Mouse (Mus musculus): ENCODE results near the gene Togaram1.

Gene Togaram1

DNA sequence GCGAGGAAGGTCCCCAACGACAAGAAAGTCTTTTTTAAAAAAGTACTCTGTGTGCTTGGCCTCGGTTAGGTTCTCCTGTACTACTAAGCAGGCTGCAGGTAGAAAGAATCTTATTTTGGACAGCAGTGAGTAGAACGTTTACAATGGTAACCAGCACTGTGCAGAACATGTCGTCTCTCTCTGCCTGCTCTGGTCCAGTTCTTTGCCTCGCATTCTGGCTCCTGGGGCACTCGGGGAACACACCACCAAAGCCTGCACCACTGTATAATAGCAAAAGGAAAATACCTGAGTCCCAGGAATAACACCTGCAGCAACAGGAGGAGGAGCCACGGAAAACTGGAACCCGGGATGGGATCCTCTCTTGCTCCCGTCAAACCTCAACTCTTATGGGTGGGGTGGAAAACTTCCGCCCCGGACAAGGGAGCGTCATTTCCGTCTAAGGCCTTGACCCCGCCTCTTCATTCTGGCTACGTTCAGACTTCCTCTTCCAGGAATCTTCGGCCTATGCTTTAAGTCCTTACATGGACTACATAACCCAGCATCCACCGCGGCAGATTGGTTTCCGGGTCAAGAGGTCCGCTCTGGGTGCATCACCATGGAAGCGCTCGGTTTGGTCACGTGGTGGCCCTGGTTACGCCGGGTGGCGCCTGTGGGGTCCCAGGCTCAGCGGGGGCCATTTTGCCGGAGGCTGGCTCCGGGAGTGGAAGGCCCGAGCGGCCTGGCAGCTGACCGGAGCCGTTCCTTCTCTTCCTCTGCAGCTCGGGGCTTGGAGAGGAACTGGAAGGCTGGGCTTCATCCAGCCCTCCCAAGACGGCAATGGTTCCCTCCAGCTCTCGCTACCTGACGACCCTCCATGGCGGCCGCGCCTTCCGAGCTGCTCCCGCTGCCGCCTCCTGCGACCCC is at the start of gene Togaram1, which contains the start of gene Klhl28:
TSS of gene Togaram1 (plus strand) at position 681 of the 903 bp plus-strand sequence.
TSS of gene Klhl28 (minus strand) at position 411 of the 903 bp plus-strand sequence.
- DNase-seq (ENCODE audit: low spot score) = peak; percentile 97

DNA sequence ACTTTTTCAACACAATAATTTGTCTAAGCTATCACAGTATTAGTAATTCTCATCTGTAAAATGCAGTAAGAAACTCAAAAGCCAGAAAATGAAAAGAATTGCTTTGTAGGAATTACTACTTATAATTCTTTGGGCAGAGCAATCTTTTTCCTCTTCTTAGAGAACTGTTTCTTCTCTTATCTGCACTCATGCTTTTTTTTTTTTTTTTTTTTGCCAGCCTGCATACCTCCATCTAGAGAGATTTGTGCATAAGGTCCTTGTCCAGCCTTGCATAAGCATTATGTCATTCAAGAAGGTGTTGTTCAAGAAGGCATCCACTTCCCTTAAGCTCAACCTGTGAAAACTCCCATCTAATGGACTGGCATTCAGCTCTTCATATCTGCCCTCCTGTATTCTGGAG is 48.9 kb upstream of the Togaram1 start:
- DNase-seq (ENCODE audit: low spot score) = no peak

GRCm38 (mm10) chr12:64917578-64918471 is 47.8 kb upstream of the Togaram1 start, which contains the start of gene Gm527:
Gene Gm527 (plus strand): TSS chr12:64917906.
- DNase-seq (ENCODE audit: low spot score) = peak; percentile 94

DNA sequence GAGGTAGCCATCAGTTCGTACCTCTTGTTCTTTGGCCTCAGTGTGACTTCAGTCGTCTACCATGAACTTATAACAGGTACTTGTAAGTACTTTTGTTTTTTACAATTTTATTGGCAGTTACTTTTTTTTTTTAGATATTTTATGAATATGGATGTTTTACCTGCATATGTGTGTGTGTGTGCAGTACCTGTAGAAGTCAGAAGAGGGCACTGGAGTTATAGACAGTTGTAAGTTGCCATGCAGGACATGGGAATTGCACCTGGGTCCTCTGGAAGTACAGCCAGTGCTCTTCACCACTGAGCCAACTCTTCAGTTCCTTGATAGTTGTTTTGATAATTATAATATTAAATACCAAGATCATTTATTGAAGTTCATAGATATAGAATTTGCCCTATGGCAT is 28.1 kb upstream of the Togaram1 start:
- no peak for DNase-seq (ENCODE audit: low spot score)

DNA sequence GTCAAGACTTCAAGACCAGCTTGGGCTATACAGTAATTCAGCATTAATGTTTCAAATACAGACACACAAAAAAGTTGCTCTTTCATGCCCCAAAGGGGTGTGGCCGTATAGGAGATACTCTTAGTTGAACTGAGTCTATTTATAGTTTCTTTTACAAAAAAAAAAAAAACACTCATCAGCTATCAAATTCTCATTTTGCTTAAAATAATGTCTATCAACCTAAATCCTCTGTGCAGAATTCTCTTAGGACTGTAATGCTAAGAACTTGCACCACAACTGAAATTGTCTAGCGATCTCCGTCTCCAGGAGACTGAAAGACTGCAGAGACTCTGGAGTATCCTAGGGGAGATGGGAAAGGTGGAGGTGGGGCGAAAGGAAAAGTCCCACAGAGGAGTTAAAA is 1.0 kb upstream of the Togaram1 start:
- no peak for DNase-seq (ENCODE audit: low spot score)

- DNase-seq (ENCODE audit: low spot score) = peak; percentile 48
These were observed 562 bp downstream of the Togaram1 start for GRCm38 (mm10) chr12:64966101-64966631.

DNA sequence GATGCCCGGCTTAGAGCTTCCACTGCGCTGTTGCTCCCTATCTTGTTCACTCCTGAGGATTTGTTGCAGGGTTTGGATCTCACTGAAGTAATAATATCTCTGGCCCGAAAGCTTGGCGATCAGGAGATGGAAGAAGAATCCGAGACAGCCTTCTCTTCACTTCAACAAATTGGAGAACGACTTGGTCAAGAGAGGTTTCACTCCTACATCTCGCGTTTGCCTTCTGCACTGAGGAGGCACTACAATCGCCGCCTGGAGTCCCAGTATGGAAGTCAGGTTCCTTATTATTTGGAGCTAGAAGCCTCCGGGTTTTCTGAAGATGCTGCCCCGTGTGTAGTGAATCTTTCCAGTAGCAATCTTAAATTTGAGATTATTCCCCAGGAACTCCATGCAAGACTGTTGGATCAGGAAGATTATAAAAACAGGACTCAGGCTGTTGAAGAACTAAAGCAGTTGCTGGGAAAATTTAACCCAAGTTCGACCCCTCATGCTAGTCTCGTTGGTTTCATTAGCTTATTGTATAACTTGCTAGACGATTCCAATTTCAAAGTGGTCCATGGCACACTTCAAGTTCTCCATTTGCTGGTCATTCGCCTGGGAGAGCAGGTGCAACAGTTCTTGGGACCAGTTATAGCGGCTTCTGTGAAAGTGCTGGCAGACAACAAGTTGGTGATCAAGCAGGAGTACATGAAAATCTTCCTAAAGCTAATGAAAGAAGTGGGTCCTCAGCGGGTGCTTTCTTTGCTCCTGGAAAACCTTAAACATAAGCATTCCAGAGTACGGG is 1.2 kb downstream of the Togaram1 start:
- no peak for DNase-seq (ENCODE audit: low spot score)

GRCm38 (mm10) chr12:64967470-64967869 is 1.9 kb downstream of the Togaram1 start:
- no peak for DNase-seq (ENCODE audit: low spot score)

GRCm38 (mm10) chr12:64968067-64968466 is 2.5 kb downstream of the Togaram1 start:
- DNase-seq (ENCODE audit: low spot score) = no peak

- no peak for DNase-seq (ENCODE audit: low spot score)
These were observed 5.8 kb downstream of the Togaram1 start for GRCm38 (mm10) chr12:64971399-64971798.

DNA sequence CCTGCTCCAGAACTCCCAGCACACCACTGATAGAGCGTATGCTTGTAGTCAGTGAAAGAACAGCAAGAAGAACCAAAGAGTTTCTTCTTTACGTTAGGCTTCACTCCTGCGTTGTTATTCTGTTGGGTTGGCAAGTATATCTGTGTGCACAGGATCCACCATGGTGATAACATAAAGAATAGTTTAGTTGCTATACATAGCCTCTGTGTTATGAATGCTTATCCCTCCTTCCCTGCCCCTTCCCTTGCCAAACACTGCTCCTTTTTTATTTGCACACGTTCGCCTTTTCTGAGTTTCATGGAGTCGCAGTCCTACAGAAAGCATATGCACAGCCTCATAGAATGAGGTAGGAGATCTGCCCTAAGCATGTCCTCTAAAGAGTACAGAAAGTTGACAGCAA is 6.5 kb downstream of the Togaram1 start:
- DNase-seq (ENCODE audit: low spot score) = no peak

DNA sequence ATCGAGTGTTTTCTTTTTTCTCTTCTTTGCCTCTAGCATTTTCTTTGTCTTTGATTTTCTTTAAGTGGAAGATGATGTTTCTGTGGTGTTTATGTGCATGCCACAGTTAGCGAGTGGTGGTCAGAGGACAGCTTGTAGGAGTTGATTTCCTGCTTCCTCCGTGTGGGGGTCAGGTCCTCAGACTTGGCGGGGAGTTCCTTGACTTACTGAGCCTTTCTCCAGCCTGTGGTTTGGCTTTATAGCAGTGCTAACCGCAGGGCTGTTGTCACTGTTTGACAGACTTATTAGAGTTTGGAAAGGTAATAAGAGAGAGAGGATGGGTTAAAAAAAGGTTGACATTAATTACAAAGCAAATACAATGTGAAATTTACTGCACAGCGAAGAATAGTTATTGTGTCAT is 10.0 kb downstream of the Togaram1 start:
- DNase-seq (ENCODE audit: low spot score) = no peak

DNA sequence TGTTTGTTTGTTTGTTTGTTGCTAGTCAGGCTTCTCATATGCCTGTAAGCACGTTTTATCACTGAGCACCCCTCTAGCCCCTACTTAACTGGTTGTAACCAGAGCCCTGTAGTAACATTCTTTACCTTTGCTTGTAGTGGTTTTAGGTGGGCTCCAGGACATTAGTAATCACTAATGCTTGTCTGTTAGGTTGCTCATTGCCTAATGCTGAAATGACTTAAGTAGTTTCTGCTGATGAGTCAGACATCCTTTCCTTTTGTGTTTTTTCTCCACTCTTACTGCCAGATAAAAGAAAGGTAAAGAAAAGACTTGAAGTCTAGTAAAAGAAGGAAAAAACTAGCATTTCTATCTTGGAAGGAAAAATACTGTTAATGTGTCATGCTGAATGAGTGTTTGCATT is 10.6 kb downstream of the Togaram1 start:
- DNase-seq (ENCODE audit: low spot score) = no peak

DNA sequence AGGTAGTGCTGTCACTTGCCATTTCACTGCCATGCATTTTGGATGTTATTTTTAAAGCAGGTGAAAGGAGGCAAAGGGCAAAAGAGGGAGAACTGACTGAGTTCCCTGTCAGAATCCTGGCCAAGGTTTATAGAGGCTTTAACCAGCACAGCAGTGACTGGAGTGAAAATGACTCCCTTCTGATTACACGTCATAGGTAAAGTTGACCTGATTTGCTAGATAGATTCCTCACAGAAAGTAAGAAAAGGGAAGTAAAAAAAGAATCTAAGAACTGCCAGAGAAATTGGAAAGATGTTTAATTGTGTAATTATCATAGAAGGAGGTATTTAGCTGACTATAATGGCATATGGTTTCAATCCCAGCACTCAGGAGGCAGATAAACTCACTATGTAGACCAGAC is 11.9 kb downstream of the Togaram1 start:
- no peak for DNase-seq (ENCODE audit: low spot score)

GRCm38 (mm10) chr12:65007725-65008124 is 42.1 kb downstream of the Togaram1 start:
- DNase-seq (ENCODE audit: low spot score) = no peak

- no peak for DNase-seq (ENCODE audit: low spot score)
These were observed 57.2 kb downstream of the Togaram1 start for GRCm38 (mm10) chr12:65022842-65023241.

DNA sequence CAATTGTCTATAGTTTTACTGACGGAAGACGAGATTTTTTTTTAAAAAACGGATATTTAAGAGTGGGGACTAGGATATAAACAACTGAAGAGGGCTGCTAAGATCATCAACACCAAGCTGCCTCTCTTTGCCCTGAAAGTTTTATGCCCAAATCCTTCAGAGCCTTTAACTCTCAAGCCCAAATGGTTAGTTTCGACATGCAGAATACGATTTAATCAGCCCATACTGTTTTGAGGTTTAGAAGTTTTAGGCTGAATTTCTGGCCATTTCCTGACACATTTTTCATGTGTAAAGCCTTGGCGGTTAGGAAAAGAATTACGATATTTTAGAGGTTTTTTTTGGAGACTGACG is 70.2 kb downstream of the Togaram1 start:
- no peak for DNase-seq (ENCODE audit: low spot score)

DNA sequence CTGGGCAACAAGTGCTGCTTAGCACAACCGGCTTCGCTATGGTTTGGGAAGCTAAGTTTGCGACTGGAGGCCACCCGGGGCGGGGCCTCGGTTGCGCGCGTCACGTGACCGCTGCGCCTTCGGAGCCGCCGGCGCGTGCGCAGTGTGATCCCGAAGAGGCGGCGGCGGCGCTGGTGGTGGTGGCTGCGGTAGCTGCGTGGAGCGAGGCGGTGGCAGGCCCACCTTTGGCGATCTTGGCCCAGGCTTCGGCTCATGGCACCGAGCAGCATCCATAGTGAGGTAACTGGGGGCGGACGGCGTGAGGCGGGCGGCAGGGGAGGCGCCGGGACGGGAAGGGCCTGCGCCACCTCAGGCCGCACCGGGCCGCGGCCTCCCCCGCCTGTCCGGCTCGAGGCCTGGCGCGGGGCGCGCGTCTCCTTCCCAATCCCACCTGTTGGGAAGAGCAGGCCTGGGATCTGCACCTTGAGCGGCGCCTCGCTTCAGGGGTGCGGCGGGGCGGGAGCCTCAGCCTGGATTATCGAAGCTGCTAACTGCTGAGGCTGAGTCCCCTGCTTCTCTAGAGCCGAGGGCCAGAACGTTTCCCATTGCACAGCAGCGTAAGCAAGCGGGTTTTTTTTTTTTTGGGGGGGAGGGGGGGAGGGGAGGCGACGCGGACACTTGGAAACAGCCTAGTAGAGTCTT is 70.7 kb downstream of the Togaram1 start, which contains the start of gene Prpf39:
TSS of gene Prpf39 (plus strand) at position 144 of the 681 bp plus-strand sequence.
- peak; percentile 90 for DNase-seq (ENCODE audit: low spot score)

DNA sequence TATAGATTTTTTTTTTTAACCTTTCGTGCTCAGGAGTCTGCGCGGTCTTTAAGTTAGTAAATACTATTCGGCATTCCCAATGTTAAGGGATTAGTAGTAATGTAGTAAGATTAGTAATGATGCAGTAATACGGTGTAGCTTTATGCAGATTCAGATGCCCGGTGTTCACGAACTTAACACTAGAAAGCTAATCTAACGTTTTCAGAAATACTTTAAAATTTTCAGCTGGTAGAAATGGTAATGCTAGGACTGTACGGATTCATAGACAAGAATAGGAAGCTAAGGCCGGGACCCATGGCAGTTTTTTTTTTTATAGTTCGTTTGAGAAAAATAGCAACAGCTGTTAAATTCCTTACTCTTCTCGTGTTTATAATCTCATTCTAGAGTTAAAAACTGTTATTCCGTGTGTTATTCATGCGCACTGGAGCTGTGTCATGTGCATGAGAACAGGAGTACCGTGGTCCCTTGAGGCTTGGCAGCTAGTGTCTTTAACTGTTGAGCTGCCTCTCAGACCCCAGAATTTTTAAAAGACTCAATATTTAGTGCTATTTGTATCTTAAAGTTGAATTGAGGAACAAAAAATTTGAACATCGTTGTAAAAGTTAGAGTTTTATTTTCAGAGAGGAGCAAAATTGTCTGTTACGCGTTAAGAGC is 71.4 kb downstream of the Togaram1 start:
- DNase-seq (ENCODE audit: low spot score) = no peak

GRCm38 (mm10) chr12:65037546-65037937 is 71.9 kb downstream of the Togaram1 start:
- no peak for DNase-seq (ENCODE audit: low spot score)
